Mouse (Mus musculus) embryo, embryonic 11.5 days (tissue): ENCODE measurements around the gene Btn2a2.
A peak's percentile ranks its signal among the peaks of the same experiment; 100 is the strongest.

Source experiments
- DNase-seq: peaks from one replicate; pipeline ENCODE4 v3.0.0-alpha.2; 2012; ENCODE audit warnings: low read depth, low spot score

The Btn2a2 gene

DNA sequence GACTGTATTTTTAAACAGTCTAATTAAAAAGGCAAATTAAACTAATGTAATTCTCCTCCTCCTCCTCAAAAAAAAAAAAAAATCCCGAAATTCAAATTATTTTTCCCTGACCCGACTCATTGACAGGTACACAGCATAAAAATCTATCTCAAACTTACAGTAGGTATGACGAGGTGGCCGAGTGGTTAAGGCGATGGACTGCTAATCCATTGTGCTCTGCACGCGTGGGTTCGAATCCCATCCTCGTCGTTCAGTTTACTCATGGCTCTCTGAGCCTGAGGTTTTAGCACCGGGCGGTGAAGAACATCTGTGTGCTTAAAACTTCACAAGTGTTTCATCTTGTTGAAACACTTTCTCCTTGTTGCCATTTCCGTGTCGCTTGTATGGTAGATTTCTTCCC is 33.0 kb upstream of the Btn2a2 start:
- no peak for DNase-seq

DNA sequence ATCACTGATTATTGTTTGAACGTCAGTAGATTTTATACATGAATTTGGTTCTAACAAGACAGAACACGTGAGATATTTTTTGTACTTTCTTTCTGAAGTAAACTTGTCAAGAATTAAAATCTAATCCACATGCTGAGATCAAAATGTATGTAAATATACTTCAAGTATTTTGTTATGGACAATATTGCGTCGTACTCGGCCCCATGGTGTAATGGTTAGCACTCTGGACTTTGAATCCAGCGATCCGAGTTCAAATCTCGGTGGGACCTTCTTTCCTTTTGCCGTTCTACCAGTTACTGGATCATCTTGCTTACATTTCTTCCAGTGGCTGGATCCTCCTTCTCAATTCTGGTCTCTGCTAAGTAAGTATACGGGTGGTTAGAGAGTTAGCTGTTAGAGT is 30.8 kb upstream of the Btn2a2 start:
- DNase-seq, result peak; percentile 70

DNA sequence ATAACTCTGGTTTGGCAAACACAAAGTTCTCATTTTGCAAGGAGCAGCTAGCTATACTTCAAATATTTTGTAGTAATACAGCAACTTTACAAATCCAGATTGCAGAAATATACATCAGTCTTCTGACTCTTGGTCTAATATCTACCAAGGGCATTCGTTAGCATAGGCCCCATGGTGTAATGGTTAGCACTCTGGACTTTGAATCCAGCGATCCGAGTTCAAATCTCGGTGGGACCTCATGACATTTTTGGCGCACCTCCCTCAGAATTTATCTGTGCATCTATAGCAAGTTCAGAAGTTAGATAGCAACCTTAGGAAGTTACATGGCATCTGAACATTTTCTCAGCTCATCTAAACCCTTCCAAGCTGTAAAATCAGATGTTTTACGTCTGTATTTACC is 30.2 kb upstream of the Btn2a2 start:
- no peak for DNase-seq

DNA sequence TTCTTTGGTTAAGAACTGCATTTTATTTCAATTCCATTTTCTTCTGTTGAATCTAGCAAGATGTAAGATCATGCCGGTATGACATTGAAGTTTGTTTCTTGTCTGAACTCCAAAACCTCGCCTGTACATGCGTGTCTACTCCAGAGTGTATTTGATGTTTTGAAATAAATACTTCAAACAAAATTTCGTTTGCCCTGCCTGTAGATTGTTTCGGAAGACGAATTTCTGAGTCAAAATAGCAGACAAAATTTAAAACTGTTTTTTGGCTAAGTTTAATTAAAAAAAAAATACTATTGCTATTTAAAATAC is 29.6 kb upstream of the Btn2a2 start:
- no peak for DNase-seq

DNA sequence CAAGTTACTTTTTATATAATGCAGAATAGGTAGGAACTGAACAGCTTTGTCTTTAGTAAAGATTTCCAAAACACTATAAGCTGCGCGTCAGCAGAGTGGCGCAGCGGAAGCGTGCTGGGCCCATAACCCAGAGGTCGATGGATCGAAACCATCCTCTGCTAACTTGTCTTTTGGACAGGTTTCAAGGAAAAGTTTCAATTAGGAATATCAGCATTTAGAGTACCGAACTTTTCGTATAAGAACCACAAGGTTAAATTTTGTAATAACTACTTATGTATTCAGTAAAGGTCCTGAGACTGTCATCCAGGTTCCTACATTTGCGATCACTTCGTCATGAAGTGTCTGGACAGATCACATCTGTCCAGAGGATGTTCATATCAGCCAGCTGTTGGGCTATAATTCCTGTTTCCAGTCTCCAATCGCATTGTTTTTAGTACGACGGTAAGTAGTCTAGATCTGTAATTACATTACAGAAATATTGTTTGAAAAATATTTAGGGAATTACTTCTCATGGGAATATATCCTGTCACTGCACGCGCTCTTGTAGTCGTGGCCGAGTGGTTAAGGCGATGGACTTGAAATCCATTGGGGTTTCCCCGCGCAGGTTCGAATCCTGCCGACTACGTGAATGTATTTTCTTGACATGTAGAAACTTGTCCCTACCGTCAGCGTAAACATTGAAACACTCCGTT is 29.1 kb upstream of the Btn2a2 start:
- DNase-seq, result peak; percentile 79

DNA sequence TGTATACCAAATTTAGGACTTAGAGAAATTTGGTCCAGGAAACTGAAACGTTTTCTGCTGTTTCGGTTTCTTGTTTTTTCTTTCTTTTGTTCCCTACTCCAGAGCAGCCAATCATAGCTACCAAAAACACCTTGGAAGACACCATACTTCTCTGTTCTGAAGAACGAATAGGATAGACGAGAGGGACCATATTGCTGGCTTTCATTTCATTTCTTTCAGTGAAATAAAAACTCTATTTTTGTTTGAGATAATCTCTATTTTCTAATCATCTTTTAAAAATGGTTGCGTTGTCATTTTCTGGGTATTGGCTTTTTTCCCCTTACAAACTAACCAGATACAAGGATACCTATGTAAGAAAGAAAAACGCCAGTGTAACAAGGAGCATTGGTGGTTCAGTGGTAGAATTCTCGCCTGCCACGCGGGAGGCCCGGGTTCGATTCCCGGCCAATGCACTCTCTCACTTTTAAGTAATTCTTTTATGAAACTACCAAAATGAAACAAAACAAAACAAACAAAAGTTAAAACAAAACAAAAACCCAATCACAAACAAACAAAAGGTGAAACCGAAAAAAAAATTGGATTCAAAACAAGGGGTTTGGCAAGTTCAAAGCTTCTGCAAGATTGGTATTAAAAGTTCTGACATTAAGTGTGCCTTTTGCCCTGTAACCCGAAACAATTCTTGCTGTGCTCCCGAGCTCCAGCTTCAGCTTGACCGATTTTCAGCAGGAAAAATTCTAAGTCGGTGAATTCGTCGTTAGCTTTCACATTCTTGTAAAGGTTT is 28.4 kb upstream of the Btn2a2 start:
- no peak for DNase-seq

DNA sequence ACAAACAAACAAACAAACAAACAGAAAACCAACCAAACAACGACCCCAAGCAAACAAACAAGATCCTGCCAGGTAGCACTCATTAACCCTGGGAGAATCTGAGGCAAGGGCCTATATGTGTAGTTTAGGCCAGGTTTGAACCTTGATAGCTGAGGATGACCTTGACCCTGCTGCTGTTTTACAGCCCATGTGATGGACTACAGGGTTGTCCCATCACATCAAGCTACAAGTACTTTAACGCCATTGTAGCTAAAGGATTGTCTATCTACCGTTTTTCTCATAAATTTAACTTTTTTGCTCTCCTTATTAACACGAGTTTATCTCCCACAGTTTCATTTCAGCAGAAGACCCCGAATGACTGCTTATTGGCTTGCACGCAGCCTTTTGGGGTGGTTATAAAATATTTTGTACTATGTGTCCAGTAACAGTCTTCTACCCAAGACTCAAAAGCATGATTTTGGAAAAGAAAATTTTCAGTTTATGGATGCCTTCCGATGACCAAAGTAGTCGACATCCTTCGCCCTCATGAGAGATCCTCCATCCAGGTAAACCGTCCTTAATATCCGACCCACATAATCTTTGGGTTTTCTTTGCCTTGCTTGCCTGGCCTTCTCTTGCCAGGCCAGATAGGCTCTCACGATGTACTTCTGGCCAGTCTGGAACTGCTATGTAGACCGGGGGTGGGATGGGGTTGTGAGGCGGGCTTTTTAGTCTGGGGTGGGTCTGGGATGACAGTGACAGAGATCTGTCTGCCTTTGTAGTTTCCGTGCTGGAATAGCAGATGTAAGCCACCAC is 27.4 kb upstream of the Btn2a2 start:
- no peak for DNase-seq

DNA sequence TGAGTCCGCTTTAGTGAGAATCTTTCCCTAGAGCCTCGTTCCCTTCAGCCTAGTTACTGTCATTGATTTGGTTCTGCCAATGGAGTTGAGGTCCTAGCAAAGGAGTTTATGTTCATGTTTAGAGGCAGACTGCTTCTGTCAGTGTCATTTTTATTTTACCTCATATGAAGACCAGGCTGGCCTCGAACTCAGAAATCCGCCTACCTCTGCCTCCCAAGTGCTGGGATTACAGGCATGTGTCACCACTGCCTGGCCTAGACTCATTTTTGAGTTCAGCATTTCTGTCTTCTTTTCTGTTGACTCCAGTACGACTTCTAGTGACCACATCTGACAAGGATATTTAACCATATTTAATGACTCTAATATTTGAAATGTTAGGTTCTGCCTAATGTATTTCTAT is 26.6 kb upstream of the Btn2a2 start:
- DNase-seq, result no peak

DNA sequence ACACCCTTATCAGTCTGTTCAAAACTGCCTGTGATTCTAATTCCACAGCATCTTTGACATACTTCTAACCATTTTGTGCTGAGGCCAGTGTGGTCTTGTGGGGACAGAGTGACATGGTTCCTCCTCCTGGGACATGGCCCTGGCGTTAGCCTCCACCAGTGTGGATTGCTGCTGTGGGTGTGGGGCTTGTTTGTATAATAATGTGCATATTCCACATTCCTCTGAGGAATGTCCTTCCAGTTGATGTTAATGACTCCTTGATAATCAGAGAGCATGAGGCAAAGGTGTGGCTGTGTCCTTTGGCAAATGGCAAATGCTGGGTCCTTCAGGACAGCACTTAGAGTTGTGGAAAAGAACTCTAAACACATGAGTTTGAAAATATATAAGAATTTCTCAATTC is 24.9 kb upstream of the Btn2a2 start:
- DNase-seq, result no peak

DNA sequence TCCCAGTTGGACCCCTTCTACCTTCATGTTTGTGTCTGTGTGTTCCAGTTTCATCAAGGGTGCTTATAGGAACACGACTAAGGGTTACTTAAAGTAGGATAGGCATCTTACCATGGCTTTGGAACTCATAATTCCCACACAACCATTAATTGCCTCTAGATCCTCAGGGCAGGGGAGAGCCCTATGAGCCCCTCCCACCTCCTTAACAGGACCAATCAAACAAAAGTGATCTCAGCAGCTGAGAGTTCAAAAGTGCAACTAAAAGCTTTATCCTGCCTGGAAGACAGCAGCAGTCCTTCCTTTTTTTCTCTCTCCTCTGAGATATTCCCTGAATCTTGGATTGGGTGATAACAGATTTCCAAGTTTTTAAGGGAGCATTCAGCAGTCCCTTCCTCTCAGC is 21.5 kb upstream of the Btn2a2 start:
- no peak for DNase-seq

DNA sequence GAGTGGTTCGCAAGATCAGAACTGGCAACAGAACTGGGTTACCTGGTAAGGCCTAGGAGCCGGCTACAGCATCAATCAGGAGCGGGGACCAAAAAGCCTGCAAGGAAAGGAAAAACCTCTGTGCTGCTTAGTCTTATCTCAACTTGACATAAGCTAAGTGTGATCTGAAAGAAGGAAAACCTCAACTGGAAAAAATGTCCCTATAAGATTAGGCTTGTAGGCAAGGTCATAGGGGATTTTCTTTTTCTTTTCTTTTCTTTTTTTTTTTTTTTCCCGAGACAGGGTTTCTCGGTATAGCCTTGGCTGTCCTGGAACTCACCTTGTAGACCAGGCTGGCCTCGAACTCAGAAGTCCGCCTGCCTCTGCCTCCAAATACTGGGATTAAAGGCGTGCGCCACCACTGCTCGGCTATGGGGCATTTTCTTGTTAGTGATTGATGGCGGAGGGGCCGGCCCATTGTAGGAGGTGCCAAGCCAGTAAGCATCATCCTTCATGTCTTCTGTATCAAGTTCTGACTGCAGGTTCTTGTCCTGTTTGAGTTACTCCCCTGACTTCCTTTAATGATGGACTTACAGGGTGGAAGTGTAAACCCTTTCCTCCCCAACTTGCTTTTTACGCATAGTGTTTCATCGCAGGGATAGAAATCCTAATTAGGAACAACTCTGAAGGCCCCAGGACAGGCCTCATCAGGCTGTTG is 18.3 kb upstream of the Btn2a2 start:
- no peak for DNase-seq

DNA sequence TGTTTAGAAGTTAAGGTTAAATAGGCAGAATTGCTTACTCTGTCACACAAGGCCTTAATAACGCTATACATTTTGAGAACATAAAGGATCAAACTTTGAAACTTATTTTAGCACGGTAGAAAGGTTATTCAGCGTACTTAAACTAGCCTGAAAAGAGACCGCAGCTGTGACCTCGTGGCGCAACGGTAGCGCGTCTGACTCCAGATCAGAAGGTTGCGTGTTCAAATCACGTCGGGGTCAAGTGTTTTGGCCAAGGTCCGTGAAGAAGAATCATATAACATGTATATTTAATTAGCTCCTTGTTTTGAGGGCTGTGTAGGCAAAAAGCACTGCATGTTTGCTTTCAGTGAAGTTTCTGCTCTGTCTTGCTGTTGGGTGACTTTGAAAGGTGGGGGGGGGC is 17.7 kb upstream of the Btn2a2 start:
- no peak for DNase-seq

DNA sequence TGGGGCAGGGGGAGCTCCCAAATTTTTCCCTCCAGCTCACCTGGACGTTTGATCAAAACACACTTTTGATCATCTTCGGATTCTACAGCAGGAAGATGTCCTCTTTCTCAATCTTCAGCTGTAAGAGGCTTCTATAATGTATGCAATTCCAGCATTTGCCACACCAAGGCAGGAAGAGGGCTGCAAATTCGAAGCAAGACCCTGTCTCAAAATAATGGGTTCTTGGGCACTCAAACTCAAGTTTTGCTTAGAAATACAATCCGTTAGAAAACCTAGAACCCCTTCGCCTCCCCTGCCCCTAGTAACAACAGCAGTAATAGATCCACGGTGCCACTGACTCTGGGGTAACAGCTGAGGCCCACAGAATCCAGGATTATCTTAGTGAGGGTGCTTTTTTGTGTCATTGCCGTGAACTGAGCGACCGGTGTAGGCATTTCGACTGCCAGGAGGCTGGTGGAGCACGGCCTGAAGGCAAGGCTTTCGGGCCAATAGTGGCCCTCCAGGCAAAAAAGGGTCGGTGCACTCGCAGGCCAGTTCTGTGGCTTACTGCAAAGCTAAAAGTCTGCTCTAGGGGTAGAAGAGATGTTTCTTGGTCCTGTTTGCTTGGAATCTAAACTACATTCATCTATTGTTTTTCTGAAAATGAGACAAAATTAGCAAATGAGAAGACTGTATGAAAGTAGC is 17.1 kb upstream of the Btn2a2 start:
- no peak for DNase-seq

DNA sequence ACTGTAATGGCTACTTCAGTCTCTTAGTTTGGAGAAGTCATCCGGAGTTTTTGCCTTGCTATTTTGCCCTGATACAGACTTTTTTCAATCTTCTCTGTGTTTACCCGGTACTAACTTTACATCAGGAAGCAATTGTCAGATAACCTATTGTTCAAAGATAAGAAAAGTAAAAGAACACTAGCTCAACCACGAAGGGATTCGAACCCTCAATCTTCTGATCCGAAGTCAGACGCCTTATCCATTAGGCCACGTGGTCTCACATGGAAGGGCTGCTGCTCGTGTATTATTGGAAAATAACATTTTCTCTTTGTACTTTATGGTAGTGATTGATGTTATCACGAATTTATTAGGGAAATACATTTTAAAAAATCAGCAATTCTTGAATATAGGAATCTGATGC is 15.1 kb upstream of the Btn2a2 start:
- no peak for DNase-seq

DNA sequence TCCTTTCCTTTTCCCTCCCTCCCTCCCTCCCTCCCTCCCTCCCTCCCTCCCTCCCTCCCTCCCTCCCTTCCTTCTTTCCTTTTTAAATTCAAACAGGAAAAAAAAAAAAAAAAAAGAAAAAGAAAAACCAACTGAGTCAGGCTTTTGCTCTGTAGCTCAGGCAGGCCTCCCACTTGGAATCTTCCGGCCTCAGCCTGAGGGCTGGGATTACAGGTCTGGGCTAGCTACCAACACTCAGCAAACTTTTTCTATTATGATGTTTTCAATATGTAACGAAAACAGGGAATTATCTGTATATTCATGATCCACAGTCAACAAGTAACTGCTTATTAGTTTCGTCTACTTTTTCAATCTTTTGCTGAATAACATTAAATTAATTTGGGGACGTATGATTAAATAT is 14.3 kb upstream of the Btn2a2 start:
- DNase-seq, result no peak

DNA sequence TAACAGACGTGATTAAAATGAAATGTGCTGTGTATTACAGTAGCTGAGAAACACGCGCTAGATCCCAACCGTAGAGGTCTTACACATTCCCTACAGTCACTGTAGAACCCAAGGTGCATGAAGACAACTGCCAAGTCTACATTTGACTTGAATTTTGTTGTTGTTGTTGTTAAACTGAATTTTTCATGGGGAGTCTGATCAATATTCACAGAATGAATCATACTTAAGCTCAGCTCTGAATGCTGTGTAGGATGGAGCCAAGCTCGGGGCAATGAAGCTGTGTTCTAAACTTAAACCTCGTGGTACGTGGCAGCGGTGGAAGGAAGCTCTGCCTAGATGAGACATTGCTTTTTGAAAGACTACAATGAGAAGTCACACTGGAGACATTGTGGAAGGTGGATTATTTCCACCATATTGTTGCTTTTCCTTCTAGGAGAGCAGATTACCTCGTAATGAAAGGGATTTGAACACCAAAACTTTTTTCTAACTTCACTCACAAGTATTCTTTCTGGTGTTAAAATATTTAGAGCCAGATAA is 13.4 kb upstream of the Btn2a2 start:
- DNase-seq, result no peak

DNA sequence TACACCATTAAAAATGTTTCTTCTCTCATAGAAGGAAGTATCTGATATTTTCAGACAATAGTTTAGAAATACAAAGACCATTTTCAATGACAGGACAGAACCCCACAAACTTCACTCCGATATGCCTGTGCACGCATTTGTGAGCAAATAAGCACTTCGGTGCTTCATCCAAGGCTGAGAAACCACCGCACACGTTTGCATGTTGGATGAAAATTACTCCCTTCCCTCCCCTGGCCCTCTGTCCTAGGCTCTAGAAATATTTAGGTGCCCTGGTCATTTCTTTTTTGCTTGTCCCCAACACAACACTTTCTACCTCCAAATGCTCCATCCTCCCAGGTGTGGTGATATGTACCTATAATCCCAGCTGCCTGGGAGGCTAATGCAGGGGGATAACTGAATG is 12.9 kb upstream of the Btn2a2 start:
- DNase-seq, result no peak

DNA sequence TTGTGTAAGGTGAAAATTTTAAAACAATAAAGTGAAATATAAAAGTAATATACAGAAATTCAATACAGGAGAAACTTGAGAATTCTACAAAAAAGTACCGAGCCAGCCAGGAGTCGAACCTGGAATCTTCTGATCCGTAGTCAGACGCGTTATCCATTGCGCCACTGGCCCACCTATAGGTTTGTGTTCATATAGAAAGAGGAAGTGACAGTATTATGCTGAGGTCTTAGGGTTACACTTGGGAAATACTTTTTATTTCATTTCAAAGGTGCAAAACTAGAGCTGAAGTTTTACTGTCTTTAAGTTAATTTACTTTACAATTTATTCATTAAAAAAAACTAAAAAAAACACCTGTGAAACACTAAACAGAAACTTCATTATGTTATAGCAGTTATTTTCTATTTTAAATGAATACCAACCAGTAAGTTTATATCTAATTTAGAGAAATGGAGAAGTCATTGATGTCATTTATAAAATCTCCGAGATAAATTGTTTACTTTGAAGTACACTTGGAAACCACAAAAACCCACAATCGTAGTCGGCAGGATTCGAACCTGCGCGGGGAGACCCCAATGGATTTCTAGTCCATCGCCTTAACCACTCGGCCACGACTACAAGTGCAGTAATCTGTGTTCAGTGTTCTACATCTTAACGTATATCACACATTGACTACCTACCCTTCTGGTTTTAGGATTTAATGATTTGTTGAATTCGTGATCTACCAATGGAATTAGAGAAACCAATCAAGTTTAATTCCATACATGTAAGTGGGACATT is 12.0 kb upstream of the Btn2a2 start:
- DNase-seq, result peak; percentile 79

DNA sequence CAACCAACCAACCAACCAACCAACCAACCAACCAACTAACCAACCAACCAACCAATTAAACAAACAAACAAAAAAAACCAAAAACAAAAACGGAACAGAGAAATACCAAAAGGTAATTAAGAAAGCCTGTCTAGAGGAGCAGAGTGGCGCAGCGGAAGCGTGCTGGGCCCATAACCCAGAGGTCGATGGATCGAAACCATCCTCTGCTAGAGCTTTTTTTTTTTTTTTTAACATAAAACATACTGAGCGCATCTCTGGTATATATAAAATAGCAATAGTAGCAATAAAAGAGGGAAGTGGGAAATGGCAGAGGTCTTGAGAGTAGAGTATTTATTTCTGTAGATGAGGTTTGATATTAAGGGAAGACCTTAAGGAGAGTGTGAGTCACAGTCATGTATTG is 11.3 kb upstream of the Btn2a2 start:
- DNase-seq, result no peak

DNA sequence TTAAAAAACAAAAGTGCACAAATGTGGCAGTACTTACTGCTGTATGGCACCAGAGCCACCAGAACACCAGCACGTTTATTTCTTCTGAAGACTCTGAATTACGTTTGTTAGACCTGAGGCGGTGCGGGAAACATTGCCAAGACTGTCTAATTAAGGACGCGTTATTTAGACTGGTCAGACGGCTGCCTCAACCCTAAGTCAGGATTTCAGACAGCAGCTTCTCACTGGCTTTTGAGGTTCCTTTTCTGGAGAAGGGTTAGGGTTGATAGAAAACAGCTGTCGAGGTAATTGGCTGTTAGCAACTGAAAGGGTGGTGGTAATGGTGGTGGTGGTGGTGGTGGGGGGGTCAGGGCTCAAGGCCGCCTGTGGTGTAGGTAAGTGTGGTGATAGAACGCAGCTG is 10.0 kb upstream of the Btn2a2 start:
- DNase-seq, result no peak
